In genomic region chr10:40399328-40399727, GRCm38 (mm10) we compare ENCODE assay signal across 16 mouse cellular contexts.
"Had no signal": no experiment of that assay in that cellular context is flagged by ENCODE, and none has a peak within 500 bp of the region (broad histone marks: within the 10 kb centered on the region; RNA-seq: fewer than 3 reads in every experiment).

No protein-coding gene starts in this region.

- H3K4me3 ChIP-seq: liver, embryonic 15.5 days; megakaryocyte, embryonic 14.5 days; midbrain, embryonic 10.5 days; midbrain, embryonic 12.5 days; neural tube, embryonic 12.5 days; stomach, embryonic 15.5 days had no signal

- DNase-seq: lung, adult 18-20 months; lung, embryonic 14.5 days; lung, postnatal 10 days; lung, postnatal 4 days; midbrain, embryonic 14.5 days; right cerebral cortex, postnatal 14 days; thymus, adult 2 months; thymus, postnatal 25 days; thymus, postnatal 4 days had no signal

- H3K4me1 ChIP-seq: midbrain, embryonic 10.5 days; midbrain, embryonic 12.5 days; neural tube, embryonic 12.5 days had no signal

- H3K36me3 ChIP-seq: liver, embryonic 15.5 days; stomach, embryonic 15.5 days had no signal

- H3K27me3 ChIP-seq: liver, embryonic 15.5 days; megakaryocyte, embryonic 14.5 days; midbrain, embryonic 12.5 days; neural tube, embryonic 12.5 days; stomach, embryonic 15.5 days had no signal

- H3K9me3 ChIP-seq: liver, embryonic 15.5 days; megakaryocyte, embryonic 14.5 days; midbrain, embryonic 12.5 days; neural tube, embryonic 12.5 days; stomach, embryonic 15.5 days had no signal

- H3K4me2 ChIP-seq: liver, embryonic 15.5 days; lung, embryonic 14.5 days; midbrain, embryonic 12.5 days; neural tube, embryonic 12.5 days; stomach, embryonic 15.5 days had no signal

- H3K9ac ChIP-seq: liver, embryonic 15.5 days; lung, embryonic 14.5 days; midbrain, embryonic 12.5 days; neural tube, embryonic 12.5 days; stomach, embryonic 15.5 days had no signal

- H3K27ac ChIP-seq: liver, embryonic 15.5 days; midbrain, embryonic 10.5 days; midbrain, embryonic 12.5 days; neural tube, embryonic 12.5 days; stomach, embryonic 15.5 days; stomach, postnatal 0 days had no signal
